Mouse (Mus musculus): ENCODE measurements around the gene Nat10. TPM values are rescaled to one million over a fixed set of nuclear protein-coding genes. Genes with fewer than 3 reads are reported as not detected.

Gene Nat10
- polyA plus RNA-seq, 1 experiment from 2014 or later: 8.8 TPM

DNA sequence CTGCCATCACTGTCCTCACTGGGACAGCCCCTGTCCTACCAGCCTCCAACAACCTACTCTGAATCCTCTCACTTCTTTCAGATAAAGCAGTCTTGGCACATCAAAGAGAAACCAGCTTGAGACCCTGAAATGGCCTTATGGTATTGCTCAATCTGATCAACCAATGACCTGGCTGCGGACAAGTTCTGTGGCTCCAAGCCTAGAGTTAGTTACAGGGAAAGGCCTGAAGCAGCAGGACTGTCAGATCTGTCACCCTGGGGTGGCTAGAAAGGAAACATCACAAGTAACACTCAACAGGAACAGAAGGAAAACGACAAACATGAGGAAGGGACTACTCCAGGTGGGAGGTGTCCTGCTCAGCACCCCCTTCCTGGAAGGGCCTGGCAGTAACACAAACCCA lies 36.5 kb downstream of the Nat10 start:
- Histone ChIP-seq H3K9me3 (ENCODE audit: control insufficient read depth, low read length) (no peaks in the 10 kb centered on the region), H3K4me3 (ENCODE audit: low read depth, low read length) (no peak overlapping the region), H3K4me2 (replicated peaks; ENCODE audit: low read depth) (no peak overlapping the region), H3K4me1 (replicated peaks; ENCODE audit: control insufficient read depth, insufficient read depth) (no peaks in the 10 kb centered on the region), H3K9ac (ENCODE audit: low read length) (no peak overlapping the region), H3K36me3 (ENCODE audit: control insufficient read depth, insufficient read depth, low read length) (peaks cover 14% of the 10 kb centered on the region; the same call in 1 of the 2 replicates), H3K27ac (replicated peaks) (no peak overlapping the region), H3K27me3 (ENCODE audit: control insufficient read depth, insufficient read depth, low read length) (no peaks in the 10 kb centered on the region)
- 76% methylated on average over 2 of the region's 2 CpGs for WGBS
- ATAC-seq (ENCODE audit: low FRiP score, low TSS enrichment) (no peak), DNase-seq (ENCODE audit: low spot score) (no peak)
- TF ChIP-seq CTCF (IDR thresholded peaks at IDR 0.05; ENCODE audit: low read depth): no peak
- no peak for TF ChIP-seq EP300 (optimal IDR thresholded peaks at IDR 0.05)

DNA sequence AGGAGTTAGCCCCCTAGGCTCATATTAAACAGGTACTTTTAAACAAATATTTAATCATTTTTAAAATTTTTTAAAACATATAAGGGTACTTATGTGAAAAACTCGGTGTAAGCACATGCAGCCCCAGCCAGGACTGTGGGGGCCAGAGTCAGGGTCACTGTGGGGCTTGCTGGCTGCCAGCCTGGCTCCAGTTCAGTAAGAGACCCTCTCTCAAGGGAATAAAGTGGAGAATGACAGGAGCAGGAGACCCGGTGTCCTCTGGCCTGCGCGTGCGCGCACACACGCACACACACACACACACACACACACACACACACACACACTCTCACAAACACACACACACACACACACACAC lies 41.8 kb downstream of the Nat10 start:
- peaks cover 10% of the 10 kb centered on the region; the same call in 1 of the 2 replicates for H3K36me3 ChIP-seq (ENCODE audit: control insufficient read depth, insufficient read depth, low read length)
- H3K27ac ChIP-seq (replicated peaks): no peak overlapping the region
- H3K27me3 ChIP-seq (ENCODE audit: control insufficient read depth, insufficient read depth, low read length): no peaks in the 10 kb centered on the region
- no peak overlapping the region for H3K4me2 ChIP-seq (replicated peaks; ENCODE audit: low read depth)
- no peaks in the 10 kb centered on the region for H3K4me1 ChIP-seq (replicated peaks; ENCODE audit: control insufficient read depth, insufficient read depth)
- no peak for TF ChIP-seq EP300 (optimal IDR thresholded peaks at IDR 0.05)
- TF ChIP-seq CTCF (IDR thresholded peaks at IDR 0.05; ENCODE audit: low read depth): no peak
- WGBS: 91% methylated on average over 7 of the region's 7 CpGs
- no peak overlapping the region for H3K9ac ChIP-seq (ENCODE audit: low read length)
- no peak overlapping the region for H3K4me3 ChIP-seq (ENCODE audit: low read depth, low read length)
- ATAC-seq (ENCODE audit: low FRiP score, low TSS enrichment) (no peak), DNase-seq (ENCODE audit: low spot score) (no peak)
- H3K9me3 ChIP-seq (ENCODE audit: control insufficient read depth, low read length): no peaks in the 10 kb centered on the region

DNA sequence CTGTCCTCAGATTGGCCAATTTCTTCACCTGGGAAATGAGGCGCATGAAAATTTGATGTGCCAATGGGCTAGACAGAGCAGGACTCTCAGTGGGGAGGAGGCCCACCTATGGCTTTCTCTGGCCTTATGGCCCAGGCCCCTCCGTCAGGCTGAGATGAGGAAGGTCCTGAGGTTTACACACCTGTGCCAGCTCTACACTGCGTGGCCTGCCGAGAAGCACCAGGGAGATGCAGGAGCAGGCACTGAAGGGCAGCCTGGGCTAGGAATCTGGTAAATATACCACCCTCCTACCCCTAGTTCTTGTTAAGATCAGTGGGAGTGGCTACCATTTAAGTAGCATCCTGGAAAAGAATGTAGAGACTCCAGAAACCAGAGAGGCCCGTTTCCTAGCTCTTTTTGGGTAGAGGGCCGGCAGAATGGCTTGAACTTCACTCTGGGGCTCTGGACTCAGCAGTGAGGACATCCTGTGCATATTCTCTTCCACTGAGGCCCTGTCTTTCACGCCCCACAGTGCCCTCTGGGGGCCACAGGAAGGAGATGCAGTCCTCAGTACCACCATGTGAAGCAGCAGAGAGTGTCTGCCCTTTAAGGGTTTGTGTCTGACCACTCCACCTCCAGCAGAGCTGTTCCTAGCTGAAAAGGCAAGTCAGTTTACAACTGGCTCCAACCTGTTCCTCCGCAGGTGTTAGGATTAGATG lies 42.3 kb downstream of the Nat10 start:
- Histone ChIP-seq H3K36me3 (ENCODE audit: control insufficient read depth, insufficient read depth, low read length) (peaks cover 10% of the 10 kb centered on the region; the same call in 1 of the 2 replicates), H3K9me3 (ENCODE audit: control insufficient read depth, low read length) (no peaks in the 10 kb centered on the region), H3K27ac (replicated peaks) (no peak overlapping the region), H3K9ac (ENCODE audit: low read length) (no peak overlapping the region), H3K4me1 (replicated peaks; ENCODE audit: control insufficient read depth, insufficient read depth) (no peaks in the 10 kb centered on the region), H3K4me2 (replicated peaks; ENCODE audit: low read depth) (no peak overlapping the region), H3K27me3 (ENCODE audit: control insufficient read depth, insufficient read depth, low read length) (no peaks in the 10 kb centered on the region), H3K4me3 (ENCODE audit: low read depth, low read length) (no peak overlapping the region)
- DNase-seq (ENCODE audit: low spot score) (peak; percentile 68), ATAC-seq (ENCODE audit: low FRiP score, low TSS enrichment) (peak; percentile 63; the same call in 1 of the 2 replicates)
- TF ChIP-seq EP300 (optimal IDR thresholded peaks at IDR 0.05): no peak
- TF ChIP-seq CTCF (IDR thresholded peaks at IDR 0.05; ENCODE audit: low read depth): peak; percentile 93
- 56% methylated on average over 8 of the region's 8 CpGs for WGBS

DNA sequence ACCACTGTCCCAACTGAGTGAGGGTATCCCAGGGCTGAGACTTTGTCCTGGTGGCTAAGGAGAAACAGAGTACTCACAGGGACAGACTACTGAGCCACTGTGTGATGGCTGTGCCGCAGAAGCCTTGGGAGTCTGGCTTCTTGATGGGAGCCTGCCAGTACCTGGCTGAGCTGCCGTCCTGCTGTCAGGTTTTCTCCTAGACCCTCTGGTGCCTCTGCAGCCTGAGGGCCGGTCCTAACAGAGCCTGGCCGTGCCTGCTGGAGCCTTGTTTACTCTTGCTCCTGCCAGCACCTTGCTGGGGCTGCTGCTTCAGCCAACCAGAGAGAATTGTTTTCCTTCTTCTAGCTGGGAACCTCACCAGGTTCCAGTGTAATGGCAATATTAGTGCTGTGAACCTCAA lies 46.7 kb downstream of the Nat10 start:
- 0 out of 2 replicates have a peak, but pooled peaks have one; percentile 22 for ATAC-seq (ENCODE audit: low FRiP score, low TSS enrichment)
- H3K36me3 ChIP-seq (ENCODE audit: control insufficient read depth, insufficient read depth, low read length): peaks cover 2% of the 10 kb centered on the region; the same call in 1 of the 2 replicates

DNA sequence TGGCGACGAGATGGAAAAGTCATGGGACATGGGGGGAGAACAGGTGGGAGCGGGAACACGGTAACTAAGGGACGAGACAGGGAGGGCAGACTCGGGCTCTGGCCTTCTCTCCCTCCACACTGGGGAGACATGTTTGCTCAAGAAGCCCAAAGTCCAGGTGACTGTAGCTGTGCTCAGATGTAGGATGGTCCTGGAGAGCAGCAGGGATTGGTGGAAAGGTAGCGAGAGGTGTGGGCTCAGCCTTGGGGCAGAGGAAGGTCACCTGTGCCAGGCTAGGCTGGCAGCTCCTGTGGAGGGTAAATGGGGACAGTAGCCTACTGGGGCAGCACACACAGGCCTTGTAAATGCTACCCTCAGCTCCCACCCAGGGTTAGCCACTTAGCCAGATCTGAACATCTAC lies 47.2 kb downstream of the Nat10 start:
- Histone ChIP-seq H3K9ac (ENCODE audit: low read length) (no peak overlapping the region), H3K27me3 (ENCODE audit: control insufficient read depth, insufficient read depth, low read length) (no peaks in the 10 kb centered on the region), H3K4me2 (replicated peaks; ENCODE audit: low read depth) (no peak overlapping the region), H3K36me3 (ENCODE audit: control insufficient read depth, insufficient read depth, low read length) (peaks cover 2% of the 10 kb centered on the region; the same call in 1 of the 2 replicates), H3K4me3 (ENCODE audit: low read depth, low read length) (no peak overlapping the region), H3K27ac (replicated peaks) (no peak overlapping the region), H3K9me3 (ENCODE audit: control insufficient read depth, low read length) (no peaks in the 10 kb centered on the region), H3K4me1 (replicated peaks; ENCODE audit: control insufficient read depth, insufficient read depth) (no peaks in the 10 kb centered on the region)
- WGBS: 64% methylated on average over 7 of the region's 7 CpGs
- DNase-seq (ENCODE audit: low spot score) (no peak), ATAC-seq (ENCODE audit: low FRiP score, low TSS enrichment) (peak; percentile 58)
- TF ChIP-seq EP300 (optimal IDR thresholded peaks at IDR 0.05) (no peak), CTCF (IDR thresholded peaks at IDR 0.05; ENCODE audit: low read depth) (no peak)

More for the DNA sequence above, 46.7 kb downstream of the Nat10 start:
- Histone ChIP-seq H3K9ac (ENCODE audit: low read length) (no peak overlapping the region), H3K4me1 (replicated peaks; ENCODE audit: control insufficient read depth, insufficient read depth) (no peaks in the 10 kb centered on the region), H3K27ac (replicated peaks) (no peak overlapping the region), H3K4me3 (ENCODE audit: low read depth, low read length) (no peak overlapping the region), H3K4me2 (replicated peaks; ENCODE audit: low read depth) (no peak overlapping the region), H3K27me3 (ENCODE audit: control insufficient read depth, insufficient read depth, low read length) (no peaks in the 10 kb centered on the region), H3K9me3 (ENCODE audit: control insufficient read depth, low read length) (no peaks in the 10 kb centered on the region)
- WGBS: 60% methylated on average over 4 of the region's 4 CpGs
- peak; percentile 29 for DNase-seq (ENCODE audit: low spot score)
- no peak for TF ChIP-seq EP300 (optimal IDR thresholded peaks at IDR 0.05)
- no peak for TF ChIP-seq CTCF (IDR thresholded peaks at IDR 0.05; ENCODE audit: low read depth)

DNA sequence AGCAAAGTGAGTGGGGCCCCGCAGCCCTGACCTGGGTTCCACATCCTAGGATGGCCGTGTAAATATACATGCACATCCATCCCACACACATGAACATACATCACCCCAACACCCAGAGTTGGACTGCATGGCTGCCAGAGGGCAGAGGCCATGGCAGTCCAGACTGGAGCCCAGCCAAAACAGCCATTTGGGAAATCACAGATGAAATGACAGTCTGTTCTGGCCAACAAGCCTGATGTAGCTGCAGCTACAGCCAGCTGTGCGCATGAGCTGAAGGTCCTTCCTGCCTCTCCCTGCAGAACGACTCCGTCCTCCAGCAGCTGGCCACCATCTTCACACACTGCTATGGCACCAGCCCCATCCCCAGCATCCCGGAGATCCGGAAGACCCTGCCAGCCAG lies 50.2 kb downstream of the Nat10 start:
- Histone ChIP-seq H3K9ac (ENCODE audit: low read length) (no peak overlapping the region; the same call in 1 of the 2 replicates), H3K36me3 (ENCODE audit: control insufficient read depth, insufficient read depth, low read length) (peaks cover 6% of the 10 kb centered on the region; the same call in 1 of the 2 replicates), H3K4me3 (ENCODE audit: low read depth, low read length) (no peak overlapping the region), H3K27me3 (ENCODE audit: control insufficient read depth, insufficient read depth, low read length) (no peaks in the 10 kb centered on the region), H3K27ac (replicated peaks) (no peak overlapping the region), H3K4me2 (replicated peaks; ENCODE audit: low read depth) (no peak overlapping the region), H3K9me3 (ENCODE audit: control insufficient read depth, low read length) (no peaks in the 10 kb centered on the region), H3K4me1 (replicated peaks; ENCODE audit: control insufficient read depth, insufficient read depth) (no peaks in the 10 kb centered on the region)
- no peak for ATAC-seq (ENCODE audit: low FRiP score, low TSS enrichment)
- no peak for TF ChIP-seq CTCF (IDR thresholded peaks at IDR 0.05; ENCODE audit: low read depth)
- no peak for TF ChIP-seq EP300 (optimal IDR thresholded peaks at IDR 0.05)
- DNase-seq (ENCODE audit: low spot score): no peak
- WGBS: 62% methylated on average over 7 of the region's 7 CpGs
